Mouse (Mus musculus): ENCODE results near the gene Msi2. TPM values are rescaled to one million over a fixed set of nuclear protein-coding genes. Genes with fewer than 3 reads are reported as not detected.

The Msi2 gene
- 63.2 TPM for polyA plus RNA-seq (2014; fragmentation: Illumina TruSeq; extraction: RNeasy Lipid Tissue Mini Kit (QIAGEN cat#74804); ENCODE audit: low read depth, low replicate concordance)

GRCm38 (mm10) chr11:88718050-88718765 is at the start of gene Msi2:
Gene Msi2, minus strand, starts transcription at chr11:88718513.

GRCm38 (mm10) chr11:88293631-88294393 is 424.5 kb downstream of the Msi2 start, which contains the start of gene Ccdc182:
Gene Ccdc182, plus strand, starts transcription at chr11:88294058.

Other genes with a start within 250 kb of the Msi2 start
- 129 TPM for gene Akap1, start 146.1 kb upstream of the Msi2 start, polyA plus RNA-seq (2014; fragmentation: Illumina TruSeq; extraction: RNeasy Lipid Tissue Mini Kit (QIAGEN cat#74804); ENCODE audit: low read depth, low replicate concordance)
- 20.9 TPM for gene Scpep1, start 237.0 kb upstream of the Msi2 start, polyA plus RNA-seq (2014; fragmentation: Illumina TruSeq; extraction: RNeasy Lipid Tissue Mini Kit (QIAGEN cat#74804); ENCODE audit: low read depth, low replicate concordance)
- gene Elobl, start 248.4 kb upstream of the Msi2 start, polyA plus RNA-seq (2014; fragmentation: Illumina TruSeq; extraction: RNeasy Lipid Tissue Mini Kit (QIAGEN cat#74804); ENCODE audit: low read depth, low replicate concordance) = not detected

All from heart, adult 10 weeks (tissue).